7 mouse cellular contexts compared by ENCODE assay signal in the genomic region with DNA sequence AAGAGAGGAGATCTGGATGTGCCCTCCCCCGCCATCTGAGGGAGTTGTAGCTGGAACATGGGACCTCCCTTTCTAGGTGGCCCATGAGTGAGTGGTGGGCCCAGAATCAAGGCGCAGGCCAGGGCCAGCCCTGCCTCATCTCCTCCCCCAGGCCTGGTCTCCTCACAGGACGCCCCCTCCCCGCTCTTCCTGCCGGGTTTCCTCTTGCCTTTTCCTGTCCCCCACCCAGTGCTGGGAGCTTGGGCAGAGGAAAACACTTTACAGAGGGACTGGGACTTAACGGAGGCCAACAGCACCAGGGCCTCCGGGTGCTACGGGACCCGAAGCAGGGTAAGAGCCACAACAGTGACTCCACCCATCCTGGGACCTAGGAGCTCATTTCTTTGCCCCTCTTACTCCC. TPM values are rescaled to one million over a fixed set of nuclear protein-coding genes. Genes with fewer than 3 reads are reported as not detected.
DNase-seq lines count a peak whose midpoint lies in the region; ATAC-seq and TF ChIP-seq lines count a peak whose summit lies in the region.

A gene (plus strand): TSS at position 228 of the 400 bp plus-strand sequence.

- DNase-seq in adrenal gland, postnatal 36 days: peak; percentile 57 to 73
- DNase-seq in forebrain, embryonic 10.5 days (ENCODE audit: extremely low spot score, low spot score): no peak
- DNase-seq in hindbrain, embryonic 10.5 days (ENCODE audit: low spot score): no peak
- DNase-seq in limb, embryonic 14.5 days (ENCODE audit: low spot score): no peak
- no peak for DNase-seq in cerebellum, postnatal 25 days
- DNase-seq in urinary bladder, postnatal 10 days (ENCODE audit: low spot score): no peak

- no peaks in the 10 kb centered on the region for H3K9me3 ChIP-seq in forebrain, embryonic 10.5 days
- H3K9me3 ChIP-seq in hindbrain, embryonic 10.5 days: no peaks in the 10 kb centered on the region
- no peaks in the 10 kb centered on the region for H3K9me3 ChIP-seq in limb, embryonic 14.5 days (ENCODE audit: control insufficient read depth, low read length)
- no peaks in the 10 kb centered on the region for H3K9me3 ChIP-seq in neural tube, embryonic 14.5 days (ENCODE audit: control insufficient read depth, low read length)

- no peak for ATAC-seq in limb, embryonic 14.5 days (ENCODE audit: low FRiP score, low read depth)
- no peak for ATAC-seq in neural tube, embryonic 14.5 days (ENCODE audit: low read depth)

- H3K27me3 ChIP-seq in forebrain, embryonic 10.5 days (ENCODE audit: poor library complexity, severe bottlenecking): peaks cover 76% of the 10 kb centered on the region
- H3K27me3 ChIP-seq in hindbrain, embryonic 10.5 days (ENCODE audit: insufficient read depth, poor library complexity, severe bottlenecking): peaks cover 72% of the 10 kb centered on the region
- no peaks in the 10 kb centered on the region for H3K27me3 ChIP-seq in limb, embryonic 14.5 days (ENCODE audit: control insufficient read depth, insufficient read depth, low read length)
- H3K27me3 ChIP-seq in neural tube, embryonic 14.5 days (ENCODE audit: control insufficient read depth, insufficient read depth, low read length): no peaks in the 10 kb centered on the region

- peak within 1 kb of the TSS; percentile 99 for H3K4me2 ChIP-seq in limb, embryonic 14.5 days (replicated peaks; ENCODE audit: low read depth, low read length, severe bottlenecking)
- peak within 1 kb of the TSS; percentile 83 for H3K4me2 ChIP-seq in neural tube, embryonic 14.5 days (ENCODE audit: low read depth, low read length)

- no peaks in the 10 kb centered on the region for H3K36me3 ChIP-seq in forebrain, embryonic 10.5 days (replicated peaks)
- H3K36me3 ChIP-seq in hindbrain, embryonic 10.5 days: no peaks in the 10 kb centered on the region
- H3K36me3 ChIP-seq in limb, embryonic 14.5 days (ENCODE audit: control insufficient read depth, insufficient read depth, low read length): no peaks in the 10 kb centered on the region
- no peaks in the 10 kb centered on the region for H3K36me3 ChIP-seq in neural tube, embryonic 14.5 days (ENCODE audit: control insufficient read depth, insufficient read depth, low read length)

- peak within 1 kb of the TSS; percentile 88 for H3K27ac ChIP-seq in forebrain, embryonic 10.5 days
- H3K27ac ChIP-seq in hindbrain, embryonic 10.5 days: peak within 1 kb of the TSS; percentile 88
- H3K27ac ChIP-seq in limb, embryonic 14.5 days (replicated peaks; ENCODE audit: low read depth, low read length): peak within 1 kb of the TSS; percentile 65; the same call in 1 of the 2 replicates
- peak within 1 kb of the TSS; percentile 92 for H3K27ac ChIP-seq in neural tube, embryonic 14.5 days (ENCODE audit: low read depth, low read length)

- 82% methylated on average over 9 of the region's 9 CpGs for WGBS in forebrain, embryonic 10.5 days
- 87% methylated on average over 9 of the region's 9 CpGs for WGBS in hindbrain, embryonic 10.5 days
- WGBS in limb, embryonic 14.5 days: 77% methylated on average over 9 of the region's 9 CpGs
- WGBS in neural tube, embryonic 14.5 days: 88% methylated on average over 8 of the region's 9 CpGs

- H3K9ac ChIP-seq in limb, embryonic 14.5 days (ENCODE audit: low read depth, low read length, severe bottlenecking): peak within 1 kb of the TSS; percentile 80
- peak within 1 kb of the TSS; percentile 88 for H3K9ac ChIP-seq in neural tube, embryonic 14.5 days (replicated peaks; ENCODE audit: low read depth, low read length)

- peaks cover 13% of the 10 kb centered on the region for H3K4me1 ChIP-seq in forebrain, embryonic 10.5 days
- H3K4me1 ChIP-seq in hindbrain, embryonic 10.5 days (replicated peaks): peaks cover 12% of the 10 kb centered on the region
- peaks cover 2% of the 10 kb centered on the region; the same call in 1 of the 2 replicates for H3K4me1 ChIP-seq in limb, embryonic 14.5 days (ENCODE audit: control insufficient read depth, insufficient read depth, low read length)
- 0 out of 2 replicates have a peak, but pooled peaks cover 2% of the 10 kb centered on the region for H3K4me1 ChIP-seq in neural tube, embryonic 14.5 days (ENCODE audit: control insufficient read depth, insufficient read depth, low read length)

- H3K4me3 ChIP-seq in forebrain, embryonic 10.5 days: peak within 1 kb of the TSS; percentile 70
- peak within 1 kb of the TSS; percentile 63 for H3K4me3 ChIP-seq in hindbrain, embryonic 10.5 days
- peak within 1 kb of the TSS; percentile 62 for H3K4me3 ChIP-seq in limb, embryonic 14.5 days (replicated peaks; ENCODE audit: low read length)
- peak within 1 kb of the TSS; percentile 58 for H3K4me3 ChIP-seq in neural tube, embryonic 14.5 days (ENCODE audit: low read depth, low read length)

- no peak for TF ChIP-seq POLR2A in limb, embryonic 14.5 days (IDR thresholded peaks at IDR 0.05; ENCODE audit: borderline replicate concordance, extremely low read depth, insufficient read depth, insufficient read length)

RNA-seq across cellular contexts. Expression of the gene that starts here (rescaled TPM):
- 10 to 100 TPM; 18.7 to 26.0 TPM for total RNA-seq in adrenal gland, postnatal 36 days (2021)
- polyA plus RNA-seq in forebrain, embryonic 10.5 days (2016; fragmentation: Nextera tagmentation; extraction: Ambion mirVana): 4.5 and 4.7 TPM in 2 replicates
- 6.4 and 9.3 TPM in 2 replicates for polyA plus RNA-seq in hindbrain, embryonic 10.5 days (2016; fragmentation: Nextera tagmentation; extraction: Ambion mirVana)
- 14.1 and 16.7 TPM in 2 replicates for polyA plus RNA-seq in limb, embryonic 14.5 days (2012; rRNA removed)
- polyA plus RNA-seq in limb, embryonic 14.5 days (2014; fragmentation: Nextera tagmentation; extraction: Ambion mirVana): 11.0 and 11.8 TPM in 2 replicates
- polyA plus RNA-seq in neural tube, embryonic 14.5 days (2014; fragmentation: Nextera tagmentation; extraction: Ambion mirVana): 12.8 and 14.2 TPM in 2 replicates

Comparison
In these comparisons a context has a peak if more than half of its experiments do, and no peak if none do; other contexts are left out.
1. DNase-seq: peak in adrenal gland, postnatal 36 days (2 of 2); none in forebrain, embryonic 10.5 days (single experiment), hindbrain, embryonic 10.5 days (single experiment), limb, embryonic 14.5 days (single experiment), cerebellum, postnatal 25 days (0 of 2) and urinary bladder, postnatal 10 days (single experiment).
2. Peak in every context shown above with its lines, with median percentiles within 50 percentile points of each other: H3K27ac ChIP-seq and H3K4me3 ChIP-seq.